Mouse (Mus musculus) midbrain, embryonic 10.5 days (tissue): ENCODE measurements around the gene Gm20388. TPM values are rescaled to one million over a fixed set of nuclear protein-coding genes. Genes with fewer than 3 reads are reported as not detected.
A peak's percentile ranks its signal among the peaks of the same experiment; 100 is the strongest.

Source experiments
- DNase-seq: peaks from one replicate; pipeline ENCODE4 v3.0.0-alpha.2; 2017; ENCODE audit warnings: low spot score
- H3K27ac ChIP-seq: fragments of 300-500 bp; sonication (generic); replicated peaks from 2 replicates; pipeline ENCODE4 v1.5.1; 2016; ENCODE audit warnings: mild to moderate bottlenecking
- H3K27me3 ChIP-seq: fragments of 300-500 bp; sonication (generic); 2 replicates; pipeline ENCODE4 v1.6.1; 2016; ENCODE audit warnings: low read depth, mild to moderate bottlenecking; ENCODE audit not compliant: poor library complexity, severe bottlenecking
- H3K36me3 ChIP-seq: fragments of 300-500 bp; sonication (generic); 2 replicates; pipeline ENCODE4 v1.6.1; 2016; ENCODE audit warnings: mild to moderate bottlenecking, moderate library complexity
- H3K4me1 ChIP-seq: fragments of 300-500 bp; sonication (generic); 2 replicates; pipeline ENCODE4 v1.6.1; 2016
- H3K4me3 ChIP-seq: fragments of 300-500 bp; sonication (generic); 2 replicates; pipeline ENCODE4 v1.5.1; 2016; ENCODE audit warnings: mild to moderate bottlenecking, moderate library complexity
- H3K9me3 ChIP-seq: fragments of 300-500 bp; sonication (generic); replicated peaks from 2 replicates; pipeline ENCODE4 v1.6.1; 2016; ENCODE audit warnings: mild to moderate bottlenecking
- WGBS: fragments of 180-500 bp; shearing (Covaris S2); methylation state at CpG from one replicate; pipeline ENCODE4 v1.1.7; 2016; 5-methylcytosine and 5-hydroxymethylcytosine counted together
- polyA plus RNA-seq: library from polyadenylated mRNA; unstranded; fragments of >200 nt; fragmentation: Nextera tagmentation; extraction: Ambion mirVana; gene quantifications from 2 replicates; pipeline ENCODE4 v1.2.1, GENCODE M21; 2016

Gm20388 gene
- polyA plus RNA-seq, 1 experiment from 2014 or later: 7.1 TPM

DNA sequence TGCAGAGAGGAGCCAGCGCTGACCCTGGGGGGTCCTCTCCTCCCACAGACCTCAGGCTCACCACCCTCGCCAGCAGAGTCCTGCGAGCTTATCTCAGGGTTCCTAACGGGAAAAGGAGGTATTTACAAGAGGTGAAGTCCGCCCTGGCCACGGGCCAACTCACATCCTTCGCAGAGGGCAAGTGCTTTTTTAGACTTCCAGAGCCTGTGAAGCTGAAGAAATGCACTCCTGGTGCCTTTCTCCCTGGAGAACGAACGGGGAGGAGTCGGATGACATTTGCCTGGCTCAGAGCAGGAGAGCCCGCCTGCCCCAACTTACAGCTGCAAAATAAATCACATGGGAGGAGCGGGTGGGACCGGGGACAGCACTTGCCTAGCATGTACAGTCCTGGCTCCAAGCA lies 1117.1 kb downstream of the Gm20388 start:
- WGBS: 53% methylated on average over 13 of the region's 13 CpGs
- Histone ChIP-seq H3K4me3 (no peak overlapping the region), H3K36me3 (no peaks in the 10 kb centered on the region), H3K9me3 (no peaks in the 10 kb centered on the region), H3K4me1 (0 out of 2 replicates have a peak, but pooled peaks cover 10% of the 10 kb centered on the region), H3K27me3 (peaks cover 56% of the 10 kb centered on the region), H3K27ac (no peak overlapping the region)
- no peak for DNase-seq

DNA sequence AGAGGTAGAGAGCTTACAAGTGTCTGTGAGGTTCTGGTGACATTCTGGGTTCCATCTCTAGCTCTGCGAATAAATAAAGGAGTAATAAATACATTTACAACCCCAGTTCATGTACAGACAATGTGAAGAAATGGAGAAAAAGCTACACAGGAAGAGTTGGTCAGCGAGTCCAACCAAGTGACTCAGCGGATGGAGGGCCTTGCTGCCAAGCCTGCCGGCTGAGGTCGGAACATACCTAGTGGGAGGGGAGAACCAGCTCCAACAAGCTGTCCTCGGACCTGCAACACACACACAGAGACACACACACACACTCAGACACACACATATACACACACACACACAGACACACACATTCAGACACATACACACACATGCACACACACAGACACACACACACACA lies 1118.4 kb downstream of the Gm20388 start:
- DNase-seq: no peak
- Histone ChIP-seq H3K4me1 (0 out of 2 replicates have a peak, but pooled peaks cover 7% of the 10 kb centered on the region), H3K36me3 (no peaks in the 10 kb centered on the region), H3K4me3 (no peak overlapping the region), H3K27ac (no peak overlapping the region), H3K9me3 (no peaks in the 10 kb centered on the region), H3K27me3 (peaks cover 43% of the 10 kb centered on the region)
- WGBS: 90% methylated on average over 6 of the region's 6 CpGs

DNA sequence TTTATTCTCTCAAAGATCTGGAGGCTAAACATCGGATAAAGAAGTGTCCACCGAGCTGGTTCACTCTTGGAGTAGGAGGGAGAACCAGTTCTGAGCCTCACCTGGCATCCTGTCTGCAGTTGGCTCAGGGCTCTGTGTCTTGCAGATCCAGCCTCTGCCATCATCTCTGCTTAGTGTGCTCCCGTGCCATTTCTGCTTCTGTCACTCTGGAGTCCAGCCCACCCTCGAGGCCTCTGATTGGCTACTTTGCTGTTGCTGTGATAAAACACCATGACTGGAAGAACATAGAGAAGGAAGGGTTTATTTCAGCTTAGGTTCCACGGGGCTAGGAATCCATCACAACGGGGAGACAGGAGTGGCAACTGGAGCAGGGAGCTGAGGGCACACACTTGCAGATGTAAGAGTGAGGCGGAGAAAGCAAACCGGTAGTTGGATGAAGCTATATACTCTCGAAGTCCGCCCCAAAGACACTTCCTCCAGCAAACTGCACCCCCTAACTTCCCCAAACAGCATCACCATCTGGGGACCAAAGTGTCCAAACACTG lies 1119.9 kb downstream of the Gm20388 start:
- Histone ChIP-seq H3K9me3 (no peaks in the 10 kb centered on the region), H3K27me3 (peaks cover 38% of the 10 kb centered on the region)
- WGBS: 76% methylated on average over 10 of the region's 10 CpGs

DNA sequence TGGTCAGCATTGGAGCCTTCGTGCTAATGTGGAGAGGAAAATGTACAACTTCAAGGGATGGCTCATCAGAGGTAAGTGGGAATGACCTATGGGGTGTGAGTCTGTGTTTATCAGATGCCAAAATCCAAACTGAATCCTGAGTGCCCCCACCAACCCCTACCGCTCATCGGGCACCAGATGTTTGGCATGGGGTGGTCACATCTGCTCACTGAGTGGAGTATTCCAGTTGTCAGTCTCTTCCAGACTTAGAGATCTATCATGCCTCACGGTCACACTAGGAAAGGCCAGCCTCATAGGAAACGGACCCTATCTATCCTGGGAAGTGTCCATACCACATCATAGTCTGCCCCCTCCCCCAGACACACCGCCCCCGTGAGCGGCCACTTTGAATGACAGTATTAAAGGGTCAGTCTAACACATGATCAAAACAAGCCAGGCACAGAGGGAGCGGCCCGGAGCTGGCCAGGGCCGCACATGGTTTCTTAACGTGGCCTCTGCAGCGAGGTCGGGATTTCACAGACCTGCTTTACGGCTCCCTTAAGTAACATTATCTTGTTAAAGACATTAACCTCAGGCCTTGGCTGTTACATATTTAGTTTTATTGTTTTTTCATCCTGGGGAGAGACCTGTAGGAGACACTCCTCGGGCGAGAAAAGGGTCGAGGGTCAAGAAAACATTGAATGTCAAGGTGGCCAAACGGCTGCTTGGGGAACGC lies 1122.8 kb downstream of the Gm20388 start:
- DNase-seq: no peak
- 86% methylated on average over 20 of the region's 20 CpGs for WGBS
- Histone ChIP-seq H3K36me3 (no peaks in the 10 kb centered on the region), H3K4me1 (no peaks in the 10 kb centered on the region), H3K27ac (no peak overlapping the region), H3K9me3 (no peaks in the 10 kb centered on the region), H3K27me3 (peaks cover 34% of the 10 kb centered on the region), H3K4me3 (no peak overlapping the region)

More for the DNA sequence above, 1119.9 kb downstream of the Gm20388 start:
- DNase-seq: no peak
- no peak overlapping the region for H3K27ac ChIP-seq
- no peaks in the 10 kb centered on the region for H3K36me3 ChIP-seq
- no peak overlapping the region for H3K4me3 ChIP-seq
- 0 out of 2 replicates have a peak, but pooled peaks cover 5% of the 10 kb centered on the region for H3K4me1 ChIP-seq

DNA sequence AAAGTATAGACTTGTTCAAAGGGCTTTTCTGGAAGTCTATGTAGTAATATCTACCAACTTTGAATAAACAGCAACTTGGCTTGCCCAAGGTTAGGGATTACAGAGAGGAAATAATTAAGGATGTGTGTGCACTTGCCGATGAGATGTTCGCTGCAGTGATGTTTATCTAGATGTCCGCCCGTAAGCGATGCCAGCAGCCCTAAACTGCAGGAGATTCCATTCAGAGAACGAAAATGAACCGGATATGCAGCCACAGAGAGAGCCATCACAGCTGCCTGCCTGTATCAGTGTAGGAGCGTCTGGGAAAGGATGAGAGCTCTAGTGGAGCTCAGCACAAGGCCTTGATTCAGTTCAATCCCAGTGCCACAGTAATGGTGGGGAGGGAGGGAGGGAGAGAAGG lies 1125.0 kb downstream of the Gm20388 start:
- WGBS: 87% methylated on average over 8 of the region's 8 CpGs
- Histone ChIP-seq H3K4me1 (no peaks in the 10 kb centered on the region), H3K36me3 (no peaks in the 10 kb centered on the region), H3K27me3 (peaks cover 43% of the 10 kb centered on the region), H3K4me3 (no peak overlapping the region), H3K9me3 (no peaks in the 10 kb centered on the region), H3K27ac (no peak overlapping the region)
- DNase-seq: no peak

DNA sequence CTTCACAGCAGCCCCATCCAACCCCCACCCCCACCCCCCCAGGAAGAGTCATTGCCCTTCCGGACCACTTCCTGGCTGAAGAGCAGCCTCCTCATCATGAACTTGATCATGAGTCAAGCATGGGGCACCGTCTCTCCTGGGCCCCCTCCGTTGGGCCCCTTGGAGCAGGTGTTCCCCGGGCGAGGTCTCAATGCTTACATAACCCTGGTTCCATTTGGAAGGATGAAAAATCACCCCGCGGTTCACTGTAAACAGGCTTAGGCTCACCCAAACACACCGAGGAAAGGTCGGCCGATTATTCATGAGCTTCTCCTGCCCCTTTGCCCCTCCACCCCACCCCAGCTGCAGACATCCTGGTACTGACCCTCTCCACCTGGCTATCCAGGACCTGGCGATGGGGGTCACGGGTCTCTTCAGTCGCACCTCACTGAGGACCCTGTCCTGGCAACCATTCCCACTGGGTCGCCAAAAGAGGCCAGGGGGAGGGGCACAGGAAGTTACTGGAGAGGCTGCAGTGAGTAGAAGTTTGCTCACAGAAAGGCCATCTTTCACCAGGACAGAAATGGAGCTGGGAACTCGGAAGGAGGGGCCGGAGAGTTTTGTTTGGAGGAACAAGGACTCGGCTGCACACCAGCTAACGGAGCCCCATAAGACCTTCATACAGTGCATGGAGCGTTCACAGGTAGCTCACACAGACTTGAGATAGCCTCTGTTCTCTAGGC lies 1133.2 kb downstream of the Gm20388 start:
- Histone ChIP-seq H3K27ac (no peak overlapping the region), H3K9me3 (no peaks in the 10 kb centered on the region), H3K4me1 (0 out of 2 replicates have a peak, but pooled peaks cover 3% of the 10 kb centered on the region), H3K36me3 (no peaks in the 10 kb centered on the region), H3K4me3 (no peak overlapping the region), H3K27me3 (peaks cover 28% of the 10 kb centered on the region)
- 63% methylated on average over 19 of the region's 19 CpGs for WGBS
- no peak for DNase-seq

DNA sequence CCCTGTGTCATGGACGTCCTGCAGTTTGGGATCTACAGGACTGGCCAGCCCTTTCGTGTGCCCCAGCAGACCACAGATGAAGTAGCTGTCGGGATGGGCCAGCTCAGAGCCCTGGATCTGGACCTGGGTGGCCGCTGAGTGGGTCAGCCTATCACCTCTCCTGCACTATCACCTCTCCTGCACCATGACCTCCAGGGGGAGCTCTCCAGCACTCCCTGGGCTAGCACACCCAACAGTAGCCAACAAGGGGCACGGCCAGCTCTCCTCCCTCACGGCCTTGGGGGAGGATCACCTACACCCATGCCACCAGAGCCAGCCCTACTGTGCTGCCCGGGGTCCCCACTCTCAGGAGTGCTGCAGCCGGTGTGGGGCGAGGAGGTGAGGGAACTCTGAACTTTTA lies 1136.8 kb downstream of the Gm20388 start:
- no peak for DNase-seq
- no peaks in the 10 kb centered on the region for H3K9me3 ChIP-seq
- H3K27ac ChIP-seq: no peak overlapping the region
- H3K4me3 ChIP-seq: no peak overlapping the region
- H3K4me1 ChIP-seq: 0 out of 2 replicates have a peak, but pooled peaks cover 3% of the 10 kb centered on the region
- 68% methylated on average over 9 of the region's 9 CpGs for WGBS
- no peaks in the 10 kb centered on the region for H3K36me3 ChIP-seq
- H3K27me3 ChIP-seq: peaks cover 9% of the 10 kb centered on the region

DNA sequence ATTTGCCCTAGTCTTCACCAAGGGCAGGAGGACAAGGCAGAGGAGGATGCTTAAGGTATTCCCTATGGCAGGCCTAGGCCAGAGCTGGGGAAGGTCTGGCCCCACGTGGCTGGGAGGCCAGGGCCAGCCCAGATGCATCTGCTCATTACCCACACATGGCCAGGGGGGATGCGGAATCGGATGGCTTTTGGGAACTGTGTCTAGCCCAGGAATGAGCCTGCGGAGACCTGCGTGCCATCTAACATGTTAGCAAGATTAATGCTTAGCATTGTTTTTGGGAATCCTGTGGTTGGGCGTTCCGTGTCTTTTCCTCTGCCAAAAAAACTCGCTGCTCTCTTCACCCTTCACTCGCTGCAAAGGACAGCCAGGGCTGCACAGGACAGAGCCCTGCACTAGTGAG lies 1147.4 kb downstream of the Gm20388 start:
- Histone ChIP-seq H3K27ac (no peak overlapping the region), H3K4me1 (peaks cover 4% of the 10 kb centered on the region; the same call in 1 of the 2 replicates), H3K36me3 (no peaks in the 10 kb centered on the region), H3K9me3 (no peaks in the 10 kb centered on the region), H3K4me3 (no peak overlapping the region), H3K27me3 (peaks cover 35% of the 10 kb centered on the region)
- 79% methylated on average over 9 of the region's 9 CpGs for WGBS
- DNase-seq: no peak

DNA sequence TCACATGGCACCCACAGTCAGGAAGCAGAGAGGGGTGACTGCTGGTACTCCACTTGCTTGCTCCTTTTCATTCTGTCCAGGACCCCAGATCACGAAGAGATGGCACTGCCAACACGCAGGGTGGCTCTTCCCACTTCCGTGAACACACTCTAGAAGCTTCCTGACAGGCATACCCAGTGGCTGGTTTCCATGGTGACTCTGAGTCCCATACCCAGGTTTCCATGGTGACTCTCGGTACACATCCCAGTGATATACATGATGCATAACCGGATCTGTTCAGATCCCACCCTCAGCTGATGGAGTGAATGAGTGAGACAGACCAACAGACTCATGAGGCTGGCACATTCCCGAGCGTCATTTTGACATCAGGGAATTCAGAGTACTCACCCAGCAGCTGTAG lies 1148.5 kb downstream of the Gm20388 start:
- H3K4me3 ChIP-seq: no peak overlapping the region
- H3K27ac ChIP-seq: no peak overlapping the region
- H3K36me3 ChIP-seq: no peaks in the 10 kb centered on the region
- 90% methylated on average over 7 of the region's 7 CpGs for WGBS
- H3K9me3 ChIP-seq: no peaks in the 10 kb centered on the region
- peaks cover 40% of the 10 kb centered on the region for H3K27me3 ChIP-seq
- DNase-seq: no peak
- peaks cover 12% of the 10 kb centered on the region for H3K4me1 ChIP-seq

DNA sequence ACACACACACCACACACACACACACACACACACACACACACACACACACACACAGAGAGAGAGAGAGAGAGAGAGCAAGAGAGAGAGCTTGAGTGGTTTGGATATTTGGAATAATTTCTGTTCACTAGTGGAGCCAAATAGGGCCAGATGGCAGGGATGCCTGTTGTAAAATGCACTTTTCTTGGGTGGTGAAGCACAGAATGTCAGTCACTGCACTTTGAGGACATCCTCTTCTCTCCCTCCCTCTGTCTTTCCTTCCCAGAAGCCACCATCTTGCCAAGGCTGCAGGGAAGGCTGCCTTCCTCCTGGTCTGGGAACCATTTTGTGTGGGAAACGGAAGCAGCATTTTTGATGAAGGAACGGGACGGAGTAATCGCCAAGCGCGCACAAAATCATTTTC lies 1151.9 kb downstream of the Gm20388 start:
- peaks cover 16% of the 10 kb centered on the region for H3K4me1 ChIP-seq
- no peak for DNase-seq
- H3K27me3 ChIP-seq: peaks cover 74% of the 10 kb centered on the region
- no peak overlapping the region for H3K27ac ChIP-seq
- WGBS: 91% methylated on average over 6 of the region's 6 CpGs
- H3K9me3 ChIP-seq: no peaks in the 10 kb centered on the region
- H3K36me3 ChIP-seq: no peaks in the 10 kb centered on the region
- no peak overlapping the region for H3K4me3 ChIP-seq

DNA sequence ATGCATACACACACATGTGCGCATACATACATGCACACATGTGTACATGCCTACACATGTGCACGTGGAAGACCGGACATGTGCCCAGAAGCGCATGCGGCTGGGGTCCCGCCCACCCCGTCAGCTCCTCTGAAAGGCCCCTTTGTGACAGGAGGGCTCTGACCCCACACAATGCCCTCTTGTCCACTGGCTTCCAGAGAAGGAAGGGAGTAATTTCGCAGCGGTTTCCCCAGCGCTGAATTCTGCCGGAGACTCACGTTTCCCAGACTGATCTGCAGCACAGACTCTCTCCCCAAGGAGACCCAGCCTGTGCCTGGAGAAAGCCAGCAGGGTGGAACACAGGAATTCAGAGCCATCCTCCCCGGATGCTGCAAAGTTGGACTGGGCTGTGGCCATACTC lies 1153.0 kb downstream of the Gm20388 start:
- Histone ChIP-seq H3K36me3 (no peaks in the 10 kb centered on the region), H3K9me3 (no peaks in the 10 kb centered on the region), H3K4me1 (peaks cover 12% of the 10 kb centered on the region), H3K27me3 (peaks cover 80% of the 10 kb centered on the region), H3K4me3 (no peak overlapping the region), H3K27ac (peak overlapping the region; percentile 39)
- WGBS: 41% methylated on average over 13 of the region's 13 CpGs
- DNase-seq: peak; percentile 34

DNA sequence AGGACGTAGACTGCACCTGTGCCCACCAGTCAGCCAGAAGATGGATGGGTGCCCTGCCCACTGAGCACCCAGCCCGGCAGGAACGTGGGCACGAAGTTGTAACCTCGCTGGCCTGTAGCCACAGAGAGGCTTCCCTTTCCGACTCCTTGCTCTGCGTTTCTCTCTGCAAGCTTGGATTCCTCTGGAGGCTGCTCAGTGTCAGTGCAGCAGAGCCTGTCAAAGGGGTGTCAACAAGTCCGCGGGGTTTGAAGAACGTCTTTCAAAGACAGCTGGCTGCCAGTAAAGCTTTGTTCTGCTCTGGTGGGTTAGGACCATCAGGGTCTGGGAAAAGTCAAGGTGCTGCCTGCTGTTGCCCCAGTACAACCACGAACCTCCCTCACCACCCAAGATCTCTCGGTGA lies 1160.8 kb downstream of the Gm20388 start:
- 4% methylated on average over 12 of the region's 12 CpGs for WGBS

More for the DNA sequence above, 1160.8 kb downstream of the Gm20388 start:
- Histone ChIP-seq H3K4me3 (no peak overlapping the region), H3K36me3 (no peaks in the 10 kb centered on the region), H3K9me3 (no peaks in the 10 kb centered on the region), H3K27me3 (peaks cover 99% of the 10 kb centered on the region), H3K27ac (no peak overlapping the region), H3K4me1 (peaks cover 29% of the 10 kb centered on the region)
- peak; percentile 45 for DNase-seq
